Mouse (Mus musculus): Measurements from ENCODE around the gene Hist1h1a. TPM values are rescaled to one million over a fixed set of nuclear protein-coding genes. Genes with fewer than 3 reads are reported as not detected.

The Hist1h1a gene
- polyA plus RNA-seq, 1 experiment, result 4.3 TPM

GRCm38 (mm10) chr13:23756790-23757189, 6.7 kb upstream of the Hist1h1a start, which contains the start of gene Hist1h4b:
TSS of gene Hist1h4b (plus strand) at chr13:23757013.
- peaks cover 4% of the 10 kb centered on the region; the same call in 1 of the 2 replicates for H3K4me1 ChIP-seq (ENCODE audit: control insufficient read depth, insufficient read depth, low read length)
- peak within 1 kb of the TSS; percentile 68 for H3K4me3 ChIP-seq (ENCODE audit: control insufficient read depth, low read depth, low read length)
- H3K36me3 ChIP-seq (ENCODE audit: control insufficient read depth, insufficient read depth, low read length), result no peaks in the 10 kb centered on the region
- H3K27me3 ChIP-seq (ENCODE audit: control insufficient read depth, insufficient read depth, low read length), result no peaks in the 10 kb centered on the region
- TF ChIP-seq POLR2A (IDR thresholded peaks at IDR 0.05; ENCODE audit: control insufficient read depth, low read depth, low read length) (no peak; the same call in 1 of the 2 replicates), CTCF (IDR thresholded peaks at IDR 0.05; ENCODE audit: control insufficient read depth, insufficient read depth, insufficient replicate concordance, low read depth, low read length) (no peak)
- H3K27ac ChIP-seq (ENCODE audit: control insufficient read depth, insufficient read depth, low read depth, low read length), result peak within 1 kb of the TSS; percentile 81

- TF ChIP-seq POLR2A (IDR thresholded peaks at IDR 0.05; ENCODE audit: control insufficient read depth, low read depth, low read length) (no peak), CTCF (IDR thresholded peaks at IDR 0.05; ENCODE audit: control insufficient read depth, insufficient read depth, insufficient replicate concordance, low read depth, low read length) (no peak)
- Histone ChIP-seq H3K36me3 (ENCODE audit: control insufficient read depth, insufficient read depth, low read length) (no peaks in the 10 kb centered on the region), H3K27ac (ENCODE audit: control insufficient read depth, insufficient read depth, low read depth, low read length) (peak overlapping the region; percentile 81), H3K4me1 (ENCODE audit: control insufficient read depth, insufficient read depth, low read length) (peaks cover 4% of the 10 kb centered on the region; the same call in 1 of the 2 replicates), H3K4me3 (ENCODE audit: control insufficient read depth, low read depth, low read length) (peak overlapping the region; percentile 68), H3K27me3 (ENCODE audit: control insufficient read depth, insufficient read depth, low read length) (no peaks in the 10 kb centered on the region)
Measured at GRCm38 (mm10) chr13:23757211-23757773, 6.2 kb upstream of the Hist1h1a start.

DNA sequence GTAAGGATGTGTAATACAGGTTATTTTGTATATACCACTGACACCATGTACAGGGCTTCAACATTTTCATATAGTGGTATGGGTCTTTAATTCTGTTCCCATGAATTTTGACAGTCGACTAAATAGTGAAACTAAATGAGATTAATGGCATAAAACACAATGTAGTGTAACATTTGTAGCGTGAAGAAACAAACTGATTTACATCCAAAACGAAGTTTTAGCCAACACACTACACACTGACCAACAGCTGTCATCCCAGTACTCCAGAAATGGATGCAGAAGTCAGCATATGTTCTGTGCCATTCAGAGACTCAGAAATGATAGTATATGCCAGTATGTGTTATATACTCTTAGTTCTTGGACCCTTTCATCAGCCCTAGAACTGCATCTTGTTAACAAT, 5.5 kb upstream of the Hist1h1a start:
- H3K27ac ChIP-seq (ENCODE audit: control insufficient read depth, insufficient read depth, low read depth, low read length), result no peak overlapping the region
- no peaks in the 10 kb centered on the region for H3K27me3 ChIP-seq (ENCODE audit: control insufficient read depth, insufficient read depth, low read length)
- H3K4me1 ChIP-seq (ENCODE audit: control insufficient read depth, insufficient read depth, low read length), result peaks cover 2% of the 10 kb centered on the region; the same call in 1 of the 2 replicates
- TF ChIP-seq CTCF (IDR thresholded peaks at IDR 0.05; ENCODE audit: control insufficient read depth, insufficient read depth, insufficient replicate concordance, low read depth, low read length) (no peak), POLR2A (IDR thresholded peaks at IDR 0.05; ENCODE audit: control insufficient read depth, low read depth, low read length) (no peak)
- H3K36me3 ChIP-seq (ENCODE audit: control insufficient read depth, insufficient read depth, low read length), result no peaks in the 10 kb centered on the region
- H3K4me3 ChIP-seq (ENCODE audit: control insufficient read depth, low read depth, low read length), result no peak overlapping the region; the same call in 1 of the 2 replicates

GRCm38 (mm10) chr13:23759251-23759771, 4.2 kb upstream of the Hist1h1a start:
- Histone ChIP-seq H3K36me3 (ENCODE audit: control insufficient read depth, insufficient read depth, low read length) (no peaks in the 10 kb centered on the region), H3K4me3 (ENCODE audit: control insufficient read depth, low read depth, low read length) (peak overlapping the region; percentile 50; the same call in 1 of the 2 replicates), H3K4me1 (ENCODE audit: control insufficient read depth, insufficient read depth, low read length) (peaks cover 6% of the 10 kb centered on the region), H3K27ac (ENCODE audit: control insufficient read depth, insufficient read depth, low read depth, low read length) (no peak overlapping the region), H3K27me3 (ENCODE audit: control insufficient read depth, insufficient read depth, low read length) (no peaks in the 10 kb centered on the region)
- TF ChIP-seq POLR2A (IDR thresholded peaks at IDR 0.05; ENCODE audit: control insufficient read depth, low read depth, low read length), result no peak
- TF ChIP-seq CTCF (IDR thresholded peaks at IDR 0.05; ENCODE audit: control insufficient read depth, insufficient read depth, insufficient replicate concordance, low read depth, low read length), result no peak

- TF ChIP-seq CTCF (IDR thresholded peaks at IDR 0.05; ENCODE audit: control insufficient read depth, insufficient read depth, insufficient replicate concordance, low read depth, low read length) (no peak), POLR2A (IDR thresholded peaks at IDR 0.05; ENCODE audit: control insufficient read depth, low read depth, low read length) (no peak)
- Histone ChIP-seq H3K27me3 (ENCODE audit: control insufficient read depth, insufficient read depth, low read length) (no peaks in the 10 kb centered on the region), H3K36me3 (ENCODE audit: control insufficient read depth, insufficient read depth, low read length) (no peaks in the 10 kb centered on the region), H3K4me3 (ENCODE audit: control insufficient read depth, low read depth, low read length) (peak overlapping the region; percentile 85; the same call in 1 of the 2 replicates), H3K27ac (ENCODE audit: control insufficient read depth, insufficient read depth, low read depth, low read length) (peak overlapping the region; percentile 91), H3K4me1 (ENCODE audit: control insufficient read depth, insufficient read depth, low read length) (peaks cover 8% of the 10 kb centered on the region)
Measured at GRCm38 (mm10) chr13:23759916-23760239, 3.6 kb upstream of the Hist1h1a start.

DNA sequence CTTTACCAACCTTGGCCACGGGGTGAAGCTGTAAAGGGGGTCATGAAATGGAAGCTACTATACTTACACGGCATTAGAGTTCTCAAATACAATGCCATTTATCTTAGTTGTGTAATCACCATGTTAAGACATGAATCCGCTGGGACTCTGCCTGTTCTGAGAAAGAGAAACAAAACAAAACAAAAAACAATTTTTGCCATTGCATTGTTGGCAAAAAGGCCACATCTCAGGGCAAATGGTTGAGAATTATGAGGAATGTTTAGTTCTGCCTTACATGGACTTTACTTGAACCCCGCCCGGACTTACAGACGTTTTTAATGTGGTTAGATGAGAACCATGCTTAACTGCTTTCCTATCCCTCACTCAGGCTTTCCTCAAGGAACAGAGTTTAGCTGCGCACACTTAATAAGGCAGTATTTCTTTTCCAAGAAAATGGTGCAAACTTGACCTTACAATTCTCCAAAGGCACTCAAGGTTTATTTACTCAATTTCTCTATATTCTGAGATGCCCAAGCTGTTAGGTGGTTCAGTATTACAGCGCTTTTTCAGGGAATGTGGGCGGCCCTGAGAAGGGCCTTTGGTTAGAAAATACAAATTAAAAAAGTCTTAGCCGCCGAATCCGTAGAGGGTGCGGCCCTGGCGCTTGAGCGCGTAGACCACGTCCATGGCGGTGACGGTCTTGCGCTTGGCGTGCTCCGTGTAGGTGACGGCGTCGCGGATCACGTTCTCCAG, 3.1 kb upstream of the Hist1h1a start:
- Histone ChIP-seq H3K27me3 (ENCODE audit: control insufficient read depth, insufficient read depth, low read length) (no peaks in the 10 kb centered on the region), H3K36me3 (ENCODE audit: control insufficient read depth, insufficient read depth, low read length) (no peaks in the 10 kb centered on the region), H3K4me1 (ENCODE audit: control insufficient read depth, insufficient read depth, low read length) (peaks cover 11% of the 10 kb centered on the region), H3K27ac (ENCODE audit: control insufficient read depth, insufficient read depth, low read depth, low read length) (peak overlapping the region; percentile 91), H3K4me3 (ENCODE audit: control insufficient read depth, low read depth, low read length) (peak overlapping the region; percentile 85)
- no peak for TF ChIP-seq CTCF (IDR thresholded peaks at IDR 0.05; ENCODE audit: control insufficient read depth, insufficient read depth, insufficient replicate concordance, low read depth, low read length)
- TF ChIP-seq POLR2A (IDR thresholded peaks at IDR 0.05; ENCODE audit: control insufficient read depth, low read depth, low read length), result no peak

All from testis, adult 2 months (tissue).